Mouse (Mus musculus) liver, postnatal 0 days (tissue): Measurements from ENCODE around the gene Ntan1.

Source experiments
- CTCF ChIP-seq: sonication (generic); IDR thresholded peaks from 2 replicates; pipeline ENCODE4 v1.5.1; 2016; ENCODE audit warnings: antibody characterized with exemption, low read depth
- EP300 ChIP-seq: IDR thresholded peaks from 2 replicates; pipeline ENCODE4 v1.6.1; 2016; ENCODE audit warnings: antibody characterized with exemption, low read depth, mild to moderate bottlenecking

- no peak for TF ChIP-seq CTCF
- no peak for TF ChIP-seq EP300
Measured at GRCm38 (mm10) chr16:13807616-13808015, 11.0 kb upstream of the Ntan1 start.
